Mouse (Mus musculus) megakaryocyte-erythroid progenitor cell, adult 5-6 weeks (primary cell): ENCODE data around the gene Pgghg. TPM values are rescaled to one million over a fixed set of nuclear protein-coding genes. Genes with fewer than 3 reads are reported as not detected.
"Not testable (repeated sequence)": the region's sequence is repeated elsewhere in the genome, so short reads cannot be mapped to it uniquely, and the experiment has no call there.

Experiments used
- ATAC-seq: replicated peaks from 2 replicates; pipeline ENCODE4 v1.8.0; 2016; ENCODE audit warnings: mild to moderate bottlenecking, inconsistent platforms; ENCODE audit not compliant: severe bottlenecking, poor library complexity, low FRiP score, low TSS enrichment
- total RNA-seq, 2 experiments: library from RNA; stranded (forward) in 1 of 2; stranded (reverse) in 1 of 2; fragments of 200-1000, 215-1000 nt in 1 of 2; fragments of >200 nt in 1 of 2; fragmentation: Nextera tagmentation in 1 of 2; gene quantifications; 2 replicates each; pipeline ENCODE4 v1.2.3; 2014 to 2017

Gene Pgghg
- total RNA-seq, 2 experiments from 2014 or later, result 7.2 to 18.7 TPM

DNA sequence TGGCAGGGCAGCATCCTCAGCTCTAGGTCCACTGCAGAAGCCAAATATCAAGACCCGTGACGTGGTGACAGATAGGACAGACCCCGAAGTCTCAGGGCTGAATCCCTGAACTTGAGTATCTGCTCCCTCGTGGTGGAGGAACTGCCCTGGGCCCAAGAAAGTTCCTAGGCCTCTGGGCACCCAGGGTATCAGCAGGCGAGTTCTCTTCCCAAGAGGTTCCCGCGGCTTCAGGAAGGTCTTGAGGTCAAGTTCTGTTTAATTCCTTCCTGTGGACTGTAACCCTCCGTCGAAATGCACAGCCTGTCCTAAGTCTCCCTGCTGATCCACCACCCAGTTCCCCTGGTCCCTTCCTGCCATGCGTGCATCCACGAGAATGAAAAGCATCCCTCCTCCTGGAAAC is 11.9 kb downstream of the Pgghg start:
- ATAC-seq, result no peak

DNA sequence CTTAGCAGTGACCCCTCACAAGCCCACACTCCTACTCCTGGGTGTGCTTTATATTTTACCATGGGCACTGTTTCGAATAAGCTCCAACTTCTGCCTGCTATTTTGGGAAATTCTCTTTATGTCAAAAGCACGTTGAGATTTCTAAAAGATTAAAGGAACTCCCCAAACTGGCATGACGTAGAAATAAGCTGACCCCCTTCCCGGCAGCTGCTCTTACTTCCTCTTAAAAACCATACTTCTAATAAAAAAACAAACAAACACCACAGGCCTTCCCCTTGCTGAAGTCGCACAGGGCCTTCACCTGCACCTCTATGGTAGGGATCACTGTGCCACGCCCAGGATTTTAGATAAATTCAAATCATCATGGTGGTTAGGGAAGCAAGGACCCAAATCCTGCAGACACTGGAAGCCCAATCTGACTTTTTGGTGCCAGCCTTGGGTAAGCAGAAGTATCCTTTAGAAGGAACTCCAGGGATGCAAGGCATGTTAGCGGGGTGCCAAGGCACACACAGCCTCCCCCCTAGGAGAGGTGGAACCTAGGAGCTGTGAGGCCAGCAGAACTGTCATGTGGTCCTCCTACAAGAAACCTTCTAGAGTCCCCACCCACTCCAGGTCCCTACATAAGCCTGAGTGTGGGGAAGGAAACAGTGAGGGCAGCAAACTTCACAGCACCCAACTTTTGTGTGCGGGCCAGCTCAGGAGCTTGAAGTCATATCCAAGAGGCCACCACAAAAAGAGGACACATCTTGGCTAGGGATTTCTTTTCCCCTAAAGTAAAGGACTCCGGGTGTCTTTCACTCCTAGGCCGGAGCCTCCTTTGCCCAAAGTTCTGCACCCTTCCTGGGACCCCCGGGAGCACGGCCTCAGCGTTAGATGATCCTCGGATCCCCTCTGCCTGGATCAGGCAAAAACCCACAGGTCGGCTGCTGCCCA is 12.9 kb downstream of the Pgghg start:
- ATAC-seq, result no peak

DNA sequence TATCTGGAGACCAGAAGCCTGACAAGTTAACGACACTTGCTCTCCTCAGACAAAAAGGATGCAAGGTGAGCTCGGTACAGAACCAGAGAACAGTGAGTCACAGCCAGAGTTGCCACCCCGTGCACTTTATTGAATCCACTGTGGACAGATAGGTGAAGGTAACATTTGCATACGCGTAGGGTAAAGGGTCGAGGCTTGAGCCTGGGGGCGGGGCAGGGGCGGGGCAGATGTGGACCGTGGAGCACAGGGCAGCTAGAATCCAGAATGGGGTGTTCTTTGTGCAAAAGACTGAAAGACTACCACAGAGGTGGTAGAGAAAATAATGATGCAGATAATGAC is 13.5 kb downstream of the Pgghg start:
- ATAC-seq, result no peak

DNA sequence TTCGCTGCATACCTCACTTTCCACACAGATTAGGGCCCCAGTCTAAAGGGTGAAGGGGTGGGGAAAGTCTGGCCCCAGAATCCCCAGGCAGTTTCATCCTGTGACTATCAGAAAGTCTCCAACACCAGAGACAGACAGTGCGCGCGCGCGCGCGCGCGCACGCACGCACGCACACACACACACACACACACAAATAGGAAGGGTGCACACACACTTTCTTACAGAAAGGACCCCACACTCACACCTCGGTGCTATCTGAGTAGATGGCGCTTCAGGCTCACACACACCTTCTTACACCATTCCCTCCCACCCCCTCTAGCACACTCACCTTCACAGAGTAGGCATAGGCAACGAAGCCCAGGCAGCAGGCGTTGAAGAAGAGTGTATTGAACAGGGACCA is 14.2 kb downstream of the Pgghg start:
- ATAC-seq, result peak; percentile 35

DNA sequence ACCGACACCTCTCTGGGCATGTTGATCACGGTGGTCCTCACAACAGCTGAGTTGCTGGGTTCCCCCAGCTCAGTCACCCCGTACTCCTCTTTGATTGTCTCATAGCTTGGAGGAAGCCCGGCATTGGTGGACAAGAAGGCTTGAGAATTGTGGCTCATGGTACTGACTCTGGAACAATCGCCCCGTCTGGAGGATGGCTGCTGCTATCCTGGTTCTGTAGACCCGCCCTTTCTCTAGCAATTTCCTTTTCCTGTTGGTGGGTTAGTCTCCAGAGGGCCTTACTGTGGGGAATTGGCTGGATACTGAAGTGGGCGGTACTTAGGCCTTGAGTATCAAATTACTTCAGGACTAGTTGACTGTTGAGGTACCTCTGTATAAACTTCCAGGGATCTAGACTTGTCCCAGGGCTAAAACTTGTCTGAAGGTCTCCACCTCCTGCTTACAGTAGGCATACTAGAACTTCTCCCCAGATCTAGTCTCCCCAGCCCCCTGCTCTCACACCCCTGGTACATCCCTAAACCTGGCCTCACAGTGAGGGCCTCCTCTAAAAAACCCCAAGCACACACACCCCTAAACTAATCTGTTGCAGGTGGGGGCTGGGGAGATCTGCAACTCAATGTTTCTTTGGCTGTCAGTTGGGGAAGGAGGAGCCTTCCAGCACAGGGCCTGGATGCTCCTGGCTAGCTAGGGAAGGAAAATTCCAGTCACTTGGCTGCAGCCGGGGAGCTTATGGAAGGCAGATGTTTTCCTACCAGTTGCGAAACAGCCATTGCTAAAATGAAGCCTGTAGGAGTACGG is 14.8 kb downstream of the Pgghg start, which contains the start of the genes Gm45717 and Ifitm2:
Gm45717 (minus strand) TSS at position 180 of the 798 bp plus-strand sequence.
Ifitm2 (minus strand) TSS at position 230 of the 798 bp plus-strand sequence.
- ATAC-seq, result peak; percentile 82

DNA sequence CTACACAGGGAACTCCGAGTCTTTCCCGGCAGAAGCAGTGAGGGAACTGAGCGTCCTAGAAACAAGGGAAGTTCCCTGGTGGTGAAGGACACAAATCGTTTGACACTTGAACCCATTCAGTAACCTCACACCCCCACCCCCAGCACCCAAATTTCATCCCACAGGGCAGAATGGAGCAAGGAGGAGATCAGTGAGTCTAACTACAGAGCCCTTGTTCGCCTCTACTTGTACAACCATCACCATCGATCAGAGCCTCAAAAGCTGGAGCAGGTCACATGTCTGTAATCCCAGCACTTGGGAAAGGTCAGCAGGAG is 15.3 kb downstream of the Pgghg start:
- no peak for ATAC-seq

DNA sequence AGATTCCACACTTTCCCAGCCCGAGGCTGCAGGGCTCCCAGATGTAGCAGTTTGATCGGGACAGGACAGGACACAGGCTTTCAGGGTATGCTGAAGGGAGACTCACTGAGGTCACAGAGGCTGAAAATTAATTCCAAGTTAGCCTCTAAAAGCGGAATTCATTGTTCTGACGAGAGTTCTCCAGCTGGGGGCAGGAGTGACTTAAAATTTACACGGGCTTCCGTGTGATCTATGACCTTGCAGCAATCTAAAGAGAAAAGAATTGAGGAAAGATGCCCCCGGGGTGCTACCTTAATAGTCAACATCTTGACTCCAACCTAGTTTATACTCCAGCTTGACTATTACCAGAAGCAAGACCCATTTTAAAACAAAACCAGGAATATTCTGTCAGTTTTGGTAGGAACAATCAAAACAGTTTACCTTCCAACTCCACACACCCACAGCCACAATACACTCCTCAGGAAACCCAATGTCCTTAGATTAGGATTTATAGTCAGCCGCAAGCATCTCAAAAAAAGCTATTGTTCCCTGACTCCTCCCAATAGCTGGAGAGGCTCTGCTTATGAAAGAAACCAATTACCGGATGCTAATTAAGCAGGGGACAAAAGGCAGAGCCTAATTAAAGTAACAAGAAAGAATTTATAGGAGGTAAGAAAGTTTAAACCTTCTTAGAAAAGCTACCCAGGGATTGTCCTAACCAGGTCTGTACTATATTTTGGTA is 18.1 kb downstream of the Pgghg start:
- ATAC-seq, result 0 out of 2 replicates have a peak, but pooled peaks have one; percentile 40

DNA sequence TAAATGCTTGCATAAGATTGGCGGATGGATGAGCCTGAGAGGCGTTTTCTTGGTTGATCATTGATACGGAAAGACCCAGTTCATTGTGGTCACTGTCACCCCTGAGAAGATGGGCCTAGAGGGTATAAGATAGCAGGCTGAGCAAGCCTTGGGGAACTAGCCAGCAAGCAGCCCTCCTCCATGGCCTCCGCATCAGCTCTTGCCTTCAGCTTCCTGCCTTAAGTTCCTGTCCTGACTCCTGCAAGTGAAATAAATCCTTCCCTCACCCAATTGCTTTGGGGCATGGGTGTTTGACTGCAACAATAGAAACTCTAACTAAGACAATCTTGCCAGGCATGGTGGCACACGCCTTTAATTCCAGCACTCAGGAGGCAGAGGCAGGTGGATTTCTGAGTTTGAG is 18.8 kb downstream of the Pgghg start:
- ATAC-seq, result no peak

DNA sequence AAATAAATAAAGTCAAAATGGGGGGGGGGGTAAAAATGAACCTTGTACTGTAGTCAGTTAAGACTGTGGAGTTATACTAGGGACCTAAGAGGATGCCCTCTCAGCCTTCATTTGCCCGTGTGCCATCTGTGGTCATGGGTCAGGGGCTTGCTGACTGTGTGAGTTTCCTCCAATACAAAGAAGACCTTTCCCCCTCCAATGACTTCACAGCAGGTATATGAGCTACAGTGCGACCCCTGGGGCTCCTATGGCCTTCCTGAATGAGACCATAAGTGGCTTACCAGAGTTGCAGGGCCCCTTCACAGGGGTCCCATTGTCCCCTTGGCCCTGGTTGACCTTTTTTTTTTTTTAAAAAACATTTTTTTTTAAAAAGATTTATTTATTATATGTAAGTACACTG is 20.2 kb downstream of the Pgghg start:
- no peak for ATAC-seq

DNA sequence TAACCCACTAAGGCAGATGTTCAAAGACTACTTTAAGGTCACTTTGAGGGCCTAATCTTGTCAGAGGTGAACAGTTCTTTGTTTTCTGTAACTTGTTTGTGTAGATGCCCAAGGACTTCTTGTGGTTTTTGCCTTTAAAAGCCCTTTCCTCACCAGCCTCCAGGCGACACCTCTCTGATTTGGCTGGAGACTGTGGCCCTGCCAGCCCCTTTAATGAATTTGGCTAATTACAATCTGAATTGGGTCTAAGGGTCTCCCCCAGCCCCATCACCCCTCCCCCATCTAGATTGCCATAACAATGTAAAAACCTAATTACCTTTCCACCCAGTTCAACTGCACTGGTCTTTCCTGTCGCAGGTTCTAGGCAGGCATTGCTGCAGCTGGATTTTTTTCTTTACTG is 21.5 kb downstream of the Pgghg start:
- ATAC-seq, result no peak

DNA sequence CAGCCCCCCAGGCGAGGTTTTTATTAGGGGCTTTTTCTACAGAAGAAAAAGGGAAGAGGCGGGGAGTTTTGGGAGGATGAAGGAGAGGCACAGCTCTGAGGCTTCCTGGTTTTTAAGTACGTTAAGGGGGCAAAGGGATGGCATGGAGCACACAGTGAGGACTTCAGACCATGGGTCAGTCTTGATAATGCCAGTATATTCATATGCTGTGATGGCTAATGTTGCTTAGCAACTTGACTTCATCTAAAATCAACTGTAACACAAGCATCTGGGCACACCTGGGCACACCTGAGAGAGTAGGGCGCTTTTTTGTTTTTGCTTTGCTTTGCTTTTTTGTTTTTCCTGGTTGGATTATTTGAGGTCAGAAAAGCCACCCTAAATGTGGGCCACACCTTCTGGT is 25.7 kb downstream of the Pgghg start, which contains the start of gene Ifitm1:
Ifitm1 (plus strand) TSS at position 301 of the 400 bp plus-strand sequence.
- no peak for ATAC-seq

DNA sequence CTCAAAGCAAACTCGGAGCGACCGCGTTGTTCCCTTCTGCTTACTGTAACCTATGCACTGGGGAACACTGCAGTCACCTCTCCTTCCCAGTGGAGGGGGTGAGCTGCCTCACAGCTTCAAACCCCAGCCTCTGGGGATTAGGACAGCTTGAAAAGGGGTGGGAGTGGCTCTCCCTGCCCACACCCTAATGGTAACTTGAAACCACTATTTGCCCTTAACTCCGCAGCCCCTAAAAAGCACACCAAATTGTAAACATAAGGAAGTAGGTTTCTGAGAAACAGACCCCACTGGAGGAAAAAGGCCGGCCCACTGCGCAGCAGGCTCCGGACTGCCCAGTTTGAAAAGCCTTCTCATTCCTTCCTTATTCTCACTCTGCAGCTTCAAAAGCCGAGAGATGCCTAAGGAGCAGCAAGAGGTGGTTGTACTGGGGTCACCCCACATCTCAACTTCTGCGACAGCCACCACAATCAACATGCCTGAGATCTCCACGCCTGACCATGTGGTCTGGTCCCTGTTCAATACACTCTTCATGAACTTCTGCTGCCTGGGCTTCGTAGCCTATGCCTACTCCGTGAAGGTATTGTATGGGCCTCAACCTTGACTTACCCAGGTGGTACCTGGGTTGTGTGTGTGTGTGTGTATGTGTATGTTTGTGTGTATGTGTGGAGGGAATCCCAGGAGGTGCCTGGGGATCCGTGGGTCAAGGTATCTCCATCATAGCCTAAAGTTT is 26.8 kb downstream of the Pgghg start:
- ATAC-seq, result peak; percentile 34; the same call in 1 of the 2 replicates

DNA sequence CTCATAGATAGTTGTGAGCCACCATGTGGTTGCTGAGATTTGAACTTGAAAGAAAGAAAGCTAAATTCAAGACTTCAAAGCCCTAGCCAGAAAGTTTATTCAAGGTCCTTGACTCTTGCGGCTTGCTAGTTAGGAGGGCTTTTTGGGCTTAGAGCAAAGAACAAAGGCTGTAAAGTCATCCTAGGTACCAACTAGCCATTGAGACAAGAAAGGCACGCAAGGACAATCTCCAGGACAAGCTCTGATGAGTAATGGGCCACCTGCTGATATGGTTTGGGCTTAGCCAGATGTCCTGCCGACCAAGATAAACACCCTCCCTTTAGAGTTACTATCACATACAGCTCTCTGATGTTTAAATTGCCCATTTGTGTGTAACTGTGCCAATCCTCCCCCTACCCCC is 27.5 kb downstream of the Pgghg start:
- not testable (repeated sequence) for ATAC-seq

DNA sequence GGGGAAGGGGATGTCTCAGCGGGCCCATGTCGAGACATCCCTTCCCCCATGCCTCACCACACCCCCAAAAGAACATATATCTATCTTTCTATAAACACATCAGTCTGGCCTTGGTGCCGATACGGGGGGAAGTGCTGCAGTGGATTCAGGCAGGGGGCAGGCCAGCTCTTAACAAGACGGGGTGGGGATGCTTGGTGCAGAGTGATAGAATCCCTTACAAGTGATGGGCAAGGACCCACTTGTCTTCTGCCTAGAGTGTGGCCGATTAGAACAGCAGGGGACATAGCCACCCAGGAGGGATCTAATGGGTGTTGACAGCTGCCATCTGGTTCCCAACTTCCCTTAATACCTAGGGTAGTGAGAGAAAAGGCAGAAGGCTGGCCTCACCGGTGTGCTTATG is 29.7 kb downstream of the Pgghg start:
- ATAC-seq, result peak; percentile 36; the same call in 1 of the 2 replicates

DNA sequence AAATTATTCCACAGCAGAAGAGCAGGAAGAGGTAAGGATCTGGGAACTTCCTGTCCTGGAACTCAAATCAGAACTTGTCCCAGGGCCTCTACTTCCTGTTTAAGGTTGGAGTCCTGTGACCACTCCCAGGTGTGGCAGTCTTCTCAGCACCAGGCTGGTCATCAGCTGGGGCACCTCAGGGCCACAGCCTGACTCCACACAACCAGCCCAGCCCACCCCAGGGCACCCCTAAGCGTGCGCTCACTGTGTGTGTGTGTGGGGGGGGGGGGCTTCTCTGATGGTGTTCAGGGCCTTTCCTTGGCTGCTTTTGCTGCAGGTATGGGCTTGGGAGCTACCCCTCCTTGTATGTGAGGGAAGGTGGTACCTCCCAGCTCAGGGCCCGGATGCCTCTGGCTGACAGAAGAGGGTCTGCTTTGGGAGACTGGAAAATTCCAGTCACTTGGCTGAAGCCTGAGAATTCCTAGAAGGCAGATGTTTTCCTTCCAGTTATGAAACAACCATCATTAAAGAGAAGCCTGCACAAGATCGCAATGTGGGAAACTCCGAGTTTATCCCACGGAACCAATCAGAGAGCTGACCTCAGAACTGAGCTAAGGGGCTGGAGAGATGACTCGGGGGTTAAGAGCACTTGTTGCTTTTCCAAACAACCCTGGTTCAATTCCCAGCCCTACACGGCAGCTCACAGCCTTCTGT is 30.4 kb downstream of the Pgghg start:
- no peak for ATAC-seq

DNA sequence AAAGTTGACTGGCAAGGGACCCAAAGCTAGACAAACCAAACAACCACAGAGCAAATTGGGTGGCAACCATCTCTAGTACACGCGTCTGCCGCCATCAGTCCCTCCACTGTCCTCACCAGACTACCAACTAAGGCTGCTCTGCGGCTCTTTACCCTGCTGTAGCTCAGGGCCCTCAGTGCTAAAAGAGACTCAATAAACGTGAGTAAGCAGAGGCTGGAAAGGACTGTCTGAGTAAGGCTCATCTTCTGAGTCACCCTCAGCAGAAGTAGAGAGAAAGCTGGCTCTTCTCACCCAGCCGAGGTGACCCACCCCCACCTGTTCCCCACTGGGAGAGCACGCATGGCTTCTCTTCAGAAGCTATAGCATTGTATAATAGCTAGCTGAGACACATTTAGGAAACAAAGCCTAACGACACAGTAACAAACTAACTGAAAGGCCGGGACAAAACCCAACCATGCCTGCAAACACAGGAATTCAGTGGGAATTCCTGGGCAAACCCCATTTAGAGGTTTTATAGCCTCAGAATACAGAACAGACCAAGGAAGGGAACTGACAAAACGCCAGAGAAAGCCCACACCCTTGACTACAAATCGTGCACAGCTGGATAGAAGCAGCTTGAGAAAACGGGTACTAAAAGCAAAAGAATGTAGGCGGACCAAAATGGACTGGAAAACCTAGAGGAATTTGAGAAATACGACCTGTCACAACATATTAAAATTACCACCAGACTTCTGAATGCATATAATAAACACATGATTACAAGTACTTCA is 32.4 kb downstream of the Pgghg start:
- no peak for ATAC-seq

DNA sequence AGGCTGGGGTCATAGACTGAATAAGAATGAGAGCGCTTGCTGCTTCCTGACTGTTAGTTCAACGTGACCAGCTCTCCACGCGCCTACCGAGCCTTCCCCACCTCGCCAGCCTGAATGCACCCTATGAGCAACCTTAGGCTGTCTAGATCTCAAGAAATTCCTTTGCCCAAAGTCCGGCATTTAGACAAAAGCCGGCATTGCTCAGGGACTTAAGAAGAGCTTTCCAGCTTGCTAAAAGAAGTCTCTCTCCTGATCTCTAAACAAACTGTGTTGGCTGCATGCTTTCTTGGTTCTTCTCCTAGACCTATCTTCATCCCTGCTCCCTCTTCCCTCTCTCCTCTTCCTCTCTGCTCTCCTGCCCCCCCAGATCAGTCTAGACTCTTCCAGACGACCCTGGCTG is 33.7 kb downstream of the Pgghg start:
- no peak for ATAC-seq

DNA sequence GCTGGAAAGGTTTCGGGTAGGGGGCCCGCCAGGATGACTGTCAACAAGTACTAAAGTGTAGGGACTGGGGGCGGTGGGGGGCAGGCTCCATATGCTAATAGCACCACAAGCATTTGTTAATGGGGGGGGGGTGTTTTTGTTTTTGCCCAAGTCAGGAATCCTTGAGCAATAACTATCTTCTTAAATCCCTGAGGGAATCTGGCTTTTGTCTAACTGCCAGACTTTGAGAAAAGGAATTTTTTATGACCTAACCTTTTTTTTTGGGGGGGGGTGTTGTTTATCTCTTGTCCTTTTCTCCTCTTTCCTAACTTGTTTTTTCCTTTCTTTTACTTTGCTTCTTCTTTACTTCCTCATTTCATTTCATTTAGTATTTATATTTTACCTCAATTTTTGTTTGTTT is 34.3 kb downstream of the Pgghg start:
- ATAC-seq, result no peak
